Mouse (Mus musculus) liver, embryonic 15.5 days (tissue): ENCODE results near the gene Nkd2. TPM values are rescaled to one million over a fixed set of nuclear protein-coding genes. Genes with fewer than 3 reads are reported as not detected.

Experiments
- ATAC-seq: fragments of 200-750 bp; cut with Nextera tagmentation; 2 replicates; pipeline ENCODE4 v1.8.0; 2017; ENCODE audit warnings: moderate number of reproducible peaks, mild to moderate bottlenecking, moderate library complexity; ENCODE audit not compliant: insufficient read depth
- H3K27ac ChIP-seq: fragments of 300-500 bp; sonication (generic); replicated peaks from 2 replicates; pipeline ENCODE4 v1.5.1; 2015; ENCODE audit warnings: mild to moderate bottlenecking, inconsistent platforms
- H3K27me3 ChIP-seq: fragments of 300-500 bp; sonication (generic); 2 replicates; pipeline ENCODE4 v1.6.1; 2015; ENCODE audit warnings: mild to moderate bottlenecking, inconsistent platforms
- H3K36me3 ChIP-seq: fragments of 300-500 bp; sonication (generic); replicated peaks from 2 replicates; pipeline ENCODE4 v1.6.1; 2015; ENCODE audit warnings: moderate library complexity, mild to moderate bottlenecking, inconsistent platforms
- H3K4me1 ChIP-seq: fragments of 300-500 bp; sonication (generic); replicated peaks from 2 replicates; pipeline ENCODE4 v1.6.1; 2015; ENCODE audit warnings: inconsistent platforms
- H3K4me2 ChIP-seq: fragments of 300-500 bp; sonication (generic); 2 replicates; pipeline ENCODE4 v1.6.1; 2015; ENCODE audit warnings: moderate library complexity, mild to moderate bottlenecking, inconsistent platforms
- H3K4me3 ChIP-seq: fragments of 300-500 bp; sonication (generic); replicated peaks from 2 replicates; pipeline ENCODE4 v1.5.1; 2015; ENCODE audit warnings: mild to moderate bottlenecking, inconsistent platforms
- H3K9ac ChIP-seq: fragments of 300-500 bp; sonication (generic); 2 replicates; pipeline ENCODE4 v1.6.1; 2015; ENCODE audit warnings: moderate library complexity, mild to moderate bottlenecking, inconsistent platforms
- H3K9me3 ChIP-seq: fragments of 300-500 bp; sonication (generic); replicated peaks from 2 replicates; pipeline ENCODE4 v1.6.1; 2016; ENCODE audit warnings: inconsistent platforms
- WGBS: fragments of 180-500 bp; shearing (Covaris S2); methylation state at CpG from one replicate; pipeline ENCODE4 v1.1.7; 2015; ENCODE audit warnings: mixed read lengths; ENCODE audit not compliant: insufficient replicate concordance; 5-methylcytosine and 5-hydroxymethylcytosine counted together
- polyA plus RNA-seq: library from polyadenylated mRNA; unstranded; fragments of >200 nt; fragmentation: Nextera tagmentation; extraction: Ambion mirVana; gene quantifications from 2 replicates; pipeline ENCODE4 v1.2.1, GENCODE M21; 2015

Gene Nkd2
- polyA plus RNA-seq, 1 experiment from 2014 or later = 0.12 TPM

DNA sequence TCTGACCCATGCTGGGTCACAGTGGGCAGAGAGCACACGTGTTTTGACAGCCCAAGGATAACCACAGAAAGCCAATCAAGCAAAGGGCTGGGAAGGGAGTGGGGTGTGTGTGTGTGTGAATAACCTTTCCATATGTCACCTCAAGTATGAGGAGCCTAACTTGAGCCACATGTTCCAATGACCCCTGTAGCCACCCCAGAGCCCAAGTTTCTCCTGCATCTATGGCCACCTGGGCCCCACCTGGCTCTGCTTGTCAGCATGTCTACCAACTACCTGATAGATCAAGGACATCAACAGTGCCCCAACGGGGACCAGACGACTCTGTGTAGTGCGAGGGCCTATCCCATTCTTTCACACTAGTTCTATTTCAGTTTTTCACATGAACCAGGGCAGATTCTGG lies 7.7 kb downstream of the Nkd2 start:
- Histone ChIP-seq H3K4me3 (no peak overlapping the region), H3K27me3 (peaks cover 16% of the 10 kb centered on the region), H3K36me3 (no peaks in the 10 kb centered on the region), H3K27ac (no peak overlapping the region), H3K9ac (no peak overlapping the region), H3K9me3 (no peaks in the 10 kb centered on the region), H3K4me1 (no peaks in the 10 kb centered on the region), H3K4me2 (no peak overlapping the region)
- WGBS = 58% methylated on average over 4 of the region's 4 CpGs
- no peak for ATAC-seq

DNA sequence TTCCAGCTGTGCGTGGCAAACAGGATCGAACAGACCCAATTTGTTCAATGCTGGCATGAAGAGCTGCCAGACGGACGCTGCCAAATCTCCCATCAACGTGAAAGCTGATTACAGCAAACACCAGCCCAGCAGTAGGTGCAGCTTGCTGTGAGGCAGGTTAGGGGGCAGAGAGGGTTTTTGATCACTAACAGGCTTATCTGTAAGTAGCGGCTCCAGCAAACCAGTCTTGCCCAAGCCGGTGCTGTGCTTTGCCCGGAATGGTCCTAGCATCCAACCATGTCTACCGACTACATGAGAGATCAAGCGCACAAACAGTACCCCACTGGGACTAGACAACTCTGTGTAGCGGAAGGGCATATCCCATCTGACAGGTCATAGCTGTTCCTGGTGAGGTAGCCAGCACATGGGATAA lies 8.3 kb downstream of the Nkd2 start:
- ATAC-seq = no peak
- WGBS = 71% methylated on average over 11 of the region's 11 CpGs

DNA sequence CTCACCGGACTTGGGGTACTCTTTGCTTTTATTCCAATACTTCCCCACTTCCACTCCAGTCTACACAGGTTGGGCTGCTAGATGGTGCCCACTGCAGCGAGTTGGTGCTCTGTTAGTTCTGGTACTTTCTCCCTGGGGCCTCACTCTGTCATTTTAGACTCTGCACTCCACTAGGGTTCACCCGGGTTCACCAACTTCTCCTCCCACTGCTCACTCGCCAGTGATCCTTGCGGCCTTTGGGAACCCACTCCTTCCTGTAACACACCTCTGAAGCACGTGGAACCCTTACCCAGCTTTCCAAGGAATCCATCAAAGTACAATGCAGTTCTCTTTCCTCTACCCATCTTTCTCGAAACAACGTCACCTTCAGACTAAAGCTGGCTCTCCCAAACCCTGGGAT lies 9.7 kb downstream of the Nkd2 start:
- 59% methylated on average over 8 of the region's 8 CpGs for WGBS
- Histone ChIP-seq H3K4me1 (no peaks in the 10 kb centered on the region), H3K27me3 (no peaks in the 10 kb centered on the region), H3K9ac (no peak overlapping the region), H3K4me3 (no peak overlapping the region), H3K9me3 (no peaks in the 10 kb centered on the region), H3K4me2 (no peak overlapping the region), H3K36me3 (no peaks in the 10 kb centered on the region), H3K27ac (no peak overlapping the region)
- ATAC-seq = no peak

More for the DNA sequence above, 8.3 kb downstream of the Nkd2 start:
- Histone ChIP-seq H3K27ac (no peak overlapping the region), H3K4me1 (no peaks in the 10 kb centered on the region), H3K9me3 (no peaks in the 10 kb centered on the region), H3K36me3 (no peaks in the 10 kb centered on the region), H3K4me2 (no peak overlapping the region), H3K9ac (no peak overlapping the region), H3K4me3 (no peak overlapping the region), H3K27me3 (peaks cover 11% of the 10 kb centered on the region; the same call in 1 of the 2 replicates)

DNA sequence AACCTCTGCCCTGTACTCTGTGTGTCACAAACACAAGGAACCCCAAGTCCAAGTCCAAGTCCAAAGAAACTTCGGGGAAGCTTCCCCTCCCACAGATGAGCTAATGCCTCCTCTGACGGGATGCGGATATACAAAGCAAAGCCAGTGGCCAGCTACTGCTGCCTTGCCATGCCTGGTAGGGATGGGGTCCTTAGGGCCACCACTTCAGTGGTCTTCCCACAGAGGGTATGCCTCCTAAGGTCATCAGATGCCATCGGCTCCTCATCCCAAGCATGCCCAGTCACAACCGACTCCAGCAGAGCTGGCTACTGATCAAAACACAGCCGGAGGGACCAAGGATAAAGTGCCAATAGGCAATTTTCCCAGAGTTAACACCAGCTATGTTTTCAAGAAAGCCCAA lies 10.9 kb downstream of the Nkd2 start:
- no peak overlapping the region for H3K4me2 ChIP-seq
- no peaks in the 10 kb centered on the region for H3K36me3 ChIP-seq
- H3K9me3 ChIP-seq = no peaks in the 10 kb centered on the region
- no peaks in the 10 kb centered on the region for H3K27me3 ChIP-seq
- no peak overlapping the region for H3K27ac ChIP-seq
- H3K9ac ChIP-seq = no peak overlapping the region
- H3K4me1 ChIP-seq = no peaks in the 10 kb centered on the region
- WGBS = 60% methylated on average over 6 of the region's 6 CpGs
- ATAC-seq = no peak
- no peak overlapping the region for H3K4me3 ChIP-seq

DNA sequence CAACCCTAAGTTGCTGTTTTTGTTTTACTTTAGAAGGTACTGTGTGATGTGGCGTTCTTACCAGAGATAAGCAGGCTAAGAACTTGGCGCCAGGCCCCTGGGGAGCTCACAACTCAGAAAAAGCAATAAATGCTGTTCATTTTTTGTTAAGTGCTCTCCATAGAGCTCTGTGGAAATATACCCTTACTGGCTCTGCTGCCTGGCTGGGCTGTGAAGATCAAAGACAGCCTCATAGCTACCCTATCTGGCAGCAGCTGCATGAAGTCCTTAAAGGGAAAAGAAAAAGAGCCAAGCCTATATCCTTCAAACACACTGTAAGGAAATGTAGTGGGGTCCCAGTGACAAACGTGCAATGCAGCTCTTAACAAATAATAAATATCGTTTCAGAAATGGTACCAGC lies 11.6 kb downstream of the Nkd2 start:
- no peak overlapping the region for H3K27ac ChIP-seq
- H3K4me3 ChIP-seq = no peak overlapping the region
- no peaks in the 10 kb centered on the region for H3K9me3 ChIP-seq
- no peaks in the 10 kb centered on the region for H3K36me3 ChIP-seq
- H3K4me1 ChIP-seq = no peaks in the 10 kb centered on the region
- no peaks in the 10 kb centered on the region for H3K27me3 ChIP-seq
- no peak for ATAC-seq
- H3K9ac ChIP-seq = no peak overlapping the region
- H3K4me2 ChIP-seq = no peak overlapping the region
- WGBS = 39% methylated on average over 4 of the region's 4 CpGs

DNA sequence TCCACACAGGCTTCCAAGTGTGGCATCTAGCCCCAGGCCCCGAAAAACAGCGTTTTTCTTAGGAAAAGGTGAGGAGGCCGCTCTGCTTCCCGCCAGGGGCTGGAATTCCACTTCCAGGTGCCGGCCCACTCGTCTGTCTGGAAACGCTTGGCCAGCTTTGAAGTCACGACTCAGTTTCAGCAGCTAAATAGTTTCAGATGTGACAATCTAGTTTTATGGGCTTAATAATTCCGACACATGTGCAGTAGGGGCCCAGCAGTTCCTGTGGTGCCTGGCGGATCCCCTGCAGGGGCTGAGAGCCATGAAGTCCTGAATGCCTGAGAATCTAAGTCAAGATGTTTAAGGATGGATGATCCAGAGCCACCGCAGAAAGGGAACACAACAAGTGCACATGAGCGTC lies 13.6 kb downstream of the Nkd2 start:
- 72% methylated on average over 12 of the region's 12 CpGs for WGBS
- no peak for ATAC-seq
- peaks cover 3% of the 10 kb centered on the region; the same call in 1 of the 2 replicates for H3K27me3 ChIP-seq
- H3K4me3 ChIP-seq = no peak overlapping the region
- H3K4me2 ChIP-seq = no peak overlapping the region
- H3K9ac ChIP-seq = no peak overlapping the region
- no peaks in the 10 kb centered on the region for H3K36me3 ChIP-seq
- H3K9me3 ChIP-seq = no peaks in the 10 kb centered on the region
- no peak overlapping the region for H3K27ac ChIP-seq
- no peaks in the 10 kb centered on the region for H3K4me1 ChIP-seq

DNA sequence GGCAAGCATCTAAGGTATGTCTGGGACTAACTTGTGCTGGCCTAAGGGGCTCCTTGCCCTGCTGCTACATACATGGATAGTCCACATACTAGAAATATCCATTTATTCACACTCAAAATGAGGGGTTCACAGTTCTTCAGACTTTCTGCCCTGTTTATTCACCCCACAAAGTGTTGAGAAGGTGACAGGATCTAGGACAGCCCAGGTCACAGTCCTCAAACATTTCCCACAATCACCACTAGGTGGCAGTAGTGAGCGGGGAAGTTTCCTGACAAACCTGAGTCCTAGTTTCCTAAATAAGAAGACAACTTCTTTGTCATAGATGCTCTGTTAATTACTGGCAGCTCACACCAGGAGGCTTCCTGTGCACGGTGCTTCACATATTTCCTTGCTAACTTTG lies 15.9 kb downstream of the Nkd2 start:
- H3K27ac ChIP-seq = no peak overlapping the region
- no peaks in the 10 kb centered on the region for H3K4me1 ChIP-seq
- no peak for ATAC-seq
- H3K9ac ChIP-seq = no peak overlapping the region
- H3K4me3 ChIP-seq = no peak overlapping the region
- peaks cover 3% of the 10 kb centered on the region; the same call in 1 of the 2 replicates for H3K27me3 ChIP-seq
- no peaks in the 10 kb centered on the region for H3K9me3 ChIP-seq
- WGBS = 0% methylated on average over 2 of the region's 2 CpGs
- H3K36me3 ChIP-seq = no peaks in the 10 kb centered on the region
- no peak overlapping the region for H3K4me2 ChIP-seq

DNA sequence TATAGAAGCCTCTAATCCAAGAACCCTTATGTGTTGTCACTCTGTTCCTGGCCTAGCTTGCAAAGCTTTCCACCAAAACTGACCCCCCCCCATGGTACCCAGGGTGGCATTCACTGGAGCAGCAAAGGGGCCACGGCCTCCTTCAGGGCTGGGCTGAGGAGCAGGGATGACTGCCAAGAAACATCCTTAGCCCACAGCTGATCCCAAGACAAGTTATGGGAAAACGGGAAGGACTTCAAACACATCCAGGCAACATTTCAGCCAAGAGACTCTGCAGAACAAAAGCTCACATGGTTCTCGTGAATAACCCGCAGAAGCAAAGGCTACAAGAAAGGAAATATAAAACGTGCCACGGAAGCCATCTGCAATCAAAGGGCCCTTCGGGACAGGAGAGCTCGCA lies 20.2 kb downstream of the Nkd2 start:
- Histone ChIP-seq H3K36me3 (no peaks in the 10 kb centered on the region), H3K4me3 (no peak overlapping the region), H3K9ac (no peak overlapping the region), H3K4me1 (peaks cover 6% of the 10 kb centered on the region; the same call in 1 of the 2 replicates), H3K9me3 (no peaks in the 10 kb centered on the region), H3K27ac (no peak overlapping the region), H3K27me3 (peaks cover 3% of the 10 kb centered on the region; the same call in 1 of the 2 replicates), H3K4me2 (no peak overlapping the region)
- 60% methylated on average over 8 of the region's 8 CpGs for WGBS
- no peak for ATAC-seq

DNA sequence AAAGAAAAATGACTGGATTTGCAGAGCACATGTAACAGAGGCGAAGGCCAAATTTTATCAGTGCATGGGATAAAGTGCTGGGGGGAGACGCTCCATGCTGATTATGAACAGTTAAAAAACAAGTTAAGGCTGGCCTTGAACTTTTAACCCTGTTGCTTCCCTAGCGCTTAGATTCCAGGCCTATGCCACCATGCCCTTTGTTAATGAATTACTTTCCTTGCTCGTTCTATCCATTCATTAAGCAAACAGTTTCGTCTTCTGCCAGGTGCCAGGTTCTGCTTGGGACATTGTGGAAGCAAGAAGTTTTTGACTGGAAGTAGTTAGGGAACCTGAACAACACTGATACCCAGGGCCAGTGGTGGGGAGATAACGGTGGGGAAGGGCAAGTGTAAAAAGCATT lies 23.7 kb downstream of the Nkd2 start:
- no peak overlapping the region for H3K9ac ChIP-seq
- ATAC-seq = no peak
- no peak overlapping the region for H3K27ac ChIP-seq
- 56% methylated on average over 6 of the region's 6 CpGs for WGBS
- no peak overlapping the region for H3K4me2 ChIP-seq
- H3K36me3 ChIP-seq = no peaks in the 10 kb centered on the region
- H3K4me1 ChIP-seq = peaks cover 6% of the 10 kb centered on the region; the same call in 1 of the 2 replicates
- H3K27me3 ChIP-seq = no peaks in the 10 kb centered on the region
- no peaks in the 10 kb centered on the region for H3K9me3 ChIP-seq
- H3K4me3 ChIP-seq = no peak overlapping the region

DNA sequence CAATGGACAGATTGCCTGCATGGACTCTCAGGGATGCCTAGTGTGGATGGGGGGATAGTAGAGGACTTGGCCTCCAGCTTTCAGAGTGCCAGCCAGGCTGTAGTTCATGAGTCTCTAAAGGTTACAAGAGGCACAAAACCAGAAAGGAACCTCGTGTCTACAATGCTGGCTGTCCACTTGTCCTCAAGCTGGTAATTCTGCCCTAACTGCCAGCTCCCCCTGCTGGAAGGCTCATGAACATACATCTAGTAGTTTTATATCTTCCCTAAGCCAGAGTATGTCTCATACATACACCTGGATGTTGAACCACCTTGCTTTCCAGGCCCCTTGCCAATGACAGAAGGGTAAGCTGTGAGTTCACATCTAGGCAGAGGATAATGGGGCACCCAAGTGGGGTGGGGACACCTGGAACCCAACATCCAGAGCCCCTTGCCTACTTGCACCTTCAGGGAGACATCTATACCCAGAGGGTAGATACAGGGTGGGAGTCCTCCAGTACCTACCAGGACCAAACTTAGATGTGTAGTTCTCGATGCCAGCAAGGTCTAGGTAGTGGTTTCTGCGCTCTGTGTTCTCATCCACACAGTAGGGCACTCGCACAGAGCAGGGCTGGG lies 25.1 kb downstream of the Nkd2 start:
- 38% methylated on average over 4 of the region's 4 CpGs for WGBS

DNA sequence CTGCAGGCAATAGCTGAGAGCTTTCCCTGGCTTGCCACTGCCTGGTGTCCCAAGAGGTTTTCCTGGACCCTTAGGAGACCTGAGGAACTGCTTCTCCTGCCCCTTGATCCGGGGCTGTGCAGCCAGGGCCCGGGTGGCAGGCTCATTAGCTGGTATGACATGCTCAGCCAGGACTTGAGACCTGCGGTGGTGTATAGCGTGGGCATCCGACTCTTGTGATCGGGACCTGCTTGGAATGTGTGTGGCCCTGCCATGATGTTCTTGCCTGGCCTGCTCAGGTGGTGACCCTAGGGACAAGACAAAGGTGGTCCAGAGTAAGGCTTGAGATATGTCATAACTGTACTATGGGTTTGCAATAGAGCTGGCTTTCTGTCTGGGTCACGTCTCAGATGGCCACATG lies 26.2 kb downstream of the Nkd2 start:
- Histone ChIP-seq H3K4me3 (no peak overlapping the region), H3K9me3 (no peaks in the 10 kb centered on the region), H3K9ac (no peak overlapping the region), H3K27ac (no peak overlapping the region), H3K4me2 (no peak overlapping the region), H3K4me1 (peaks cover 6% of the 10 kb centered on the region; the same call in 1 of the 2 replicates), H3K27me3 (no peaks in the 10 kb centered on the region), H3K36me3 (no peaks in the 10 kb centered on the region)
- no peak for ATAC-seq
- WGBS = 67% methylated on average over 7 of the region's 7 CpGs

More for the DNA sequence above, 25.1 kb downstream of the Nkd2 start:
- Histone ChIP-seq H3K4me1 (peaks cover 6% of the 10 kb centered on the region; the same call in 1 of the 2 replicates), H3K4me3 (no peak overlapping the region), H3K9me3 (no peaks in the 10 kb centered on the region), H3K27me3 (no peaks in the 10 kb centered on the region), H3K9ac (no peak overlapping the region), H3K36me3 (no peaks in the 10 kb centered on the region), H3K27ac (no peak overlapping the region), H3K4me2 (no peak overlapping the region)
- no peak for ATAC-seq

DNA sequence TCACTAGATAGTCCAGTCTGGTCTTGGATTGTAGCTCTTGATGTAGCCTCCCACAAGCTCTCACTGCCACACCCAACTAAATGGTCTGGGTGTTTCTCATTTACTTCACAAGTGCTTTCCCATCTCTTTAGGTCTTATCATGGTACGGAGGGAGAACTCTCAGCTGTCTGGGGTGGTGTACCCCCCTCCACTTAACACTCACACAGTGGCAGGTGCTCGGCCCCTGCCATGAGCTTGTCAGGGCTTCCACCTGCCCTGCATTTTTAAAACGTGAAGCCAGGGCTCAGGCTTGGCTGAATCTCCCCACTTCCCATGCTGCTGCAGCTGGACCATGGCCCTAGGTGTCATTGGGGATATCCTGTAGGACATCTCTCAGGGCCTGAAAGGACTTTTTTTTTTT lies 28.5 kb downstream of the Nkd2 start:
- Histone ChIP-seq H3K4me2 (no peak overlapping the region), H3K9ac (no peak overlapping the region), H3K4me1 (peaks cover 4% of the 10 kb centered on the region; the same call in 1 of the 2 replicates), H3K36me3 (0 out of 2 replicates have a peak, but pooled peaks cover 11% of the 10 kb centered on the region), H3K27ac (no peak overlapping the region), H3K9me3 (no peaks in the 10 kb centered on the region), H3K27me3 (no peaks in the 10 kb centered on the region), H3K4me3 (no peak overlapping the region)
- WGBS = 53% methylated on average over 3 of the region's 3 CpGs
- ATAC-seq = no peak
